Comparison of ENCODE assay signal across 39 mouse cellular contexts in genomic region chr2:62495407-62495806, GRCm38 (mm10). TPM values are rescaled to one million over a fixed set of nuclear protein-coding genes. Genes with fewer than 3 reads are reported as not detected.
"Had no signal": no experiment of that assay in that cellular context is flagged by ENCODE, and none has a peak within 500 bp of the region (broad histone marks: within the 10 kb centered on the region; RNA-seq: fewer than 3 reads in every experiment).

No protein-coding gene starts in this region.

- H3K27me3 ChIP-seq: heart, embryonic 12.5 days; hindbrain, embryonic 12.5 days; intestine, embryonic 15.5 days; limb, embryonic 12.5 days; liver, embryonic 13.5 days had no signal

- H3K9me3 ChIP-seq: heart, embryonic 10.5 days; heart, embryonic 12.5 days; hindbrain, embryonic 10.5 days; hindbrain, embryonic 12.5 days; intestine, embryonic 15.5 days; limb, embryonic 10.5 days; limb, embryonic 12.5 days; liver, embryonic 13.5 days had no signal

- H3K9ac ChIP-seq: heart, embryonic 12.5 days; hindbrain, embryonic 12.5 days; hindbrain, embryonic 14.5 days; intestine, embryonic 15.5 days; limb, embryonic 12.5 days; liver, embryonic 13.5 days had no signal

- H3K4me2 ChIP-seq: heart, embryonic 12.5 days; hindbrain, embryonic 12.5 days; hindbrain, embryonic 14.5 days; intestine, embryonic 15.5 days; limb, embryonic 12.5 days; liver, embryonic 11.5 days; liver, embryonic 13.5 days had no signal

- DNase-seq: gastrocnemius, postnatal 14 days; gastrocnemius, postnatal 36 days; heart, adult 18-20 months; heart, postnatal 10 days; heart, postnatal 4 days; kidney, adult 18-20 months; kidney, adult 8-10 months; kidney, postnatal 10 days; kidney, postnatal 25 days; kidney, postnatal 4 days; liver; liver, embryonic 13.5 days had no signal

- H3K4me3 ChIP-seq: heart, embryonic 10.5 days; heart, embryonic 12.5 days; hindbrain, embryonic 10.5 days; hindbrain, embryonic 12.5 days; intestine, embryonic 15.5 days; layer of hippocampus, adult 2 months; limb, embryonic 10.5 days; limb, embryonic 12.5 days; liver, embryonic 13.5 days had no signal

- H3K27ac ChIP-seq: heart, embryonic 10.5 days; hindbrain, embryonic 10.5 days; hindbrain, embryonic 12.5 days; hindbrain, embryonic 14.5 days; intestine, embryonic 15.5 days; layer of hippocampus, adult 2 months; limb, embryonic 10.5 days; limb, embryonic 12.5 days; liver, embryonic 13.5 days had no signal

- ATAC-seq: hindbrain, embryonic 16.5 days; inflammation-experienced regulatory T-cells, adult 6 months; intestine, embryonic 15.5 days; intestine, postnatal 0 days had no signal

- H3K4me1 ChIP-seq: heart, embryonic 10.5 days; heart, embryonic 12.5 days; hindbrain, embryonic 10.5 days; hindbrain, embryonic 12.5 days; intestine, embryonic 15.5 days; limb, embryonic 10.5 days; limb, embryonic 12.5 days; liver, embryonic 13.5 days had no signal

- H3K36me3 ChIP-seq: heart, embryonic 10.5 days; heart, embryonic 12.5 days; hindbrain, embryonic 10.5 days; hindbrain, embryonic 12.5 days; intestine, embryonic 15.5 days; limb, embryonic 10.5 days; limb, embryonic 12.5 days; liver, embryonic 13.5 days had no signal

RNA-seq across cellular contexts. Expression of gene Gcg, which starts 12.0 kb away (rescaled TPM):
- total RNA-seq: gastrocnemius, adult 18-20 months; gastrocnemius, adult 8-10 months; gastrocnemius, postnatal 14 days; gastrocnemius, postnatal 36 days; granulocyte monocyte progenitor cell, adult 5-6 weeks; heart, adult 18-20 months; heart, adult 8-10 months; heart, postnatal 10 days; heart, postnatal 25 days; heart, postnatal 4 days; layer of hippocampus, adult 2 months; layer of hippocampus, postnatal 10 days; layer of hippocampus, postnatal 25 days; left cerebral cortex, adult 18-20 months; left cerebral cortex, postnatal 14 days; left cerebral cortex, postnatal 36 days had no signal
- polyA plus RNA-seq: heart, embryonic 12.5 days; heart, embryonic 14.5 days; heart, embryonic 16.5 days; hindbrain, embryonic 10.5 days; hindbrain, embryonic 12.5 days; hindbrain, embryonic 14.5 days; kidney, embryonic 14.5 days; kidney, embryonic 16.5 days; liver, embryonic 13.5 days had no signal
